Mouse (Mus musculus): ENCODE results near the gene Il10. TPM values are rescaled to one million over a fixed set of nuclear protein-coding genes. Genes with fewer than 3 reads are reported as not detected.
"Not testable (repeated sequence)": the region's sequence is repeated elsewhere in the genome, so short reads cannot be mapped to it uniquely, and the experiment has no call there.

Gene Il10
- polyA plus RNA-seq, 1 experiment from 2014 or later = not detected

DNA sequence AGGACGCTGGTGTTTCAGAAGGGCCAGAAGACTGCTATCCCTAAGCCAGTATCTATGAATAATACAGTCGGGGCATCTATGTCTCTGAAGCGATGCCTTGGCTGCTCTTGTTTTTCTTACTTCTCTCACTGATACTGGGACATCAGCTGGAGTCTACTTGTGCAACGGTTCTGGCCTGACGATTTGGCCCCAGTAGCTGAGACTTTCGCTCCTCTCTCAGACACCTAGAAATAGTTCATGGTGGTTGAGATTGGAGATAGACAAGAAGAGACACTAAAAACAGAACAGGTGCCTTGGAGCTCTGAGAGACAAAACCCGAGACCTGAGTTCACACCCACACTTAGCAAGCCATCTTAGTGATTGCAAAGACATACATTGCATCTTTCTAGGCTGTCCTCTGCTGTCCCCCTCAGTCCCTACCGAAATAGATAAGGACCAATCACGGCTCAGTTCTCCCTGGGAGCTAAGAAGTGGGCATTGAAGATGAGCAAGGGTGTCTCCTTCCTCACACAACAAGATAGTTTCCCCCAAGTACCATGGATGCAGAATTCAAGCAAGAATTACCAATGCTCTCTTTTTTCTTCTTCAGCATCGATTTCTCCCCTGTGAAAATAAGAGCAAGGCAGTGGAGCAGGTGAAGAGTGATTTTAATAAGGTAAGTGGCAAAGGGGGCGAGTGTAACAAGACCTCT, 2.4 kb downstream of the Il10 start:
- 70% methylated on average over 11 of the region's 11 CpGs for WGBS

DNA sequence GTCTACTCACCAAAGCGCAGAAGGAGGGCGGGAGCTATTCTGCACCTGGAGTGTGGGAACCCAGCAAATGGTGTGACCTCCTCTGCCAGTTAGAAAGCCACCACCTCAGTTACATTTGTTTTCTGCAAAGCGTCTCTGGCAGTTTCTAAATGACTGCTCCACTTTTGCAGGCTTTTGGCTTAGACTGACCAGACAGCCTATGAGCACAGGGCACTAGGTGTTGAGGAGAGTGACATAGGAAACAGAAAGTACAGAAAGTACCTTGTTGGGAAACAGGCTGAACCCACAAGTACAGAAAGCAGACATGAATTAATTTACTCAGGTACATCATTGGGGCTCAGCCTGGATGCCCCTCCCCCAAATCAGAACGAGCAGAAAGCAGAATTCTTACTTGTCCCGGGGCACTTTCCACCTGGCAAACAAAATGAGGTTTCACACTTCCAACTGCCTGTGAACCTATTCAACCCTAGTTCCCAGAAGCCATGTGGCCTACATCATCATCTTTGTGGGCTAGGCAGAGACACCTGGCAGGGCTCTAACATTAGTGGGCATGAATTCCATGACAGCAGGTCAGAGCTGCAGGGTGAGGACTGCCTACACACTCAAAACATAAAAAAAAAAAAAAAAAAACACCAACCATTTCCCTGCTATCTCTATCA, 3.1 kb downstream of the Il10 start:
- no peak overlapping the region for H3K4me3 ChIP-seq (replicated peaks)
- no peak overlapping the region for H3K9ac ChIP-seq
- H3K27ac ChIP-seq = no peak overlapping the region
- peaks cover 19% of the 10 kb centered on the region; the same call in 1 of the 2 replicates for H3K4me1 ChIP-seq
- 40% methylated on average over 5 of the region's 5 CpGs for WGBS
- no peak overlapping the region for H3K4me2 ChIP-seq
- 0 out of 2 replicates have a peak, but pooled peaks have one; percentile 19 for ATAC-seq (replicated peaks; ENCODE audit: low FRiP score)
- no peaks in the 10 kb centered on the region for H3K36me3 ChIP-seq
- no peaks in the 10 kb centered on the region for H3K9me3 ChIP-seq (replicated peaks)
- peaks cover 5% of the 10 kb centered on the region; the same call in 1 of the 2 replicates for H3K27me3 ChIP-seq

More for the DNA sequence above, 2.4 kb downstream of the Il10 start:
- Histone ChIP-seq H3K27me3 (peaks cover 5% of the 10 kb centered on the region; the same call in 1 of the 2 replicates), H3K27ac (no peak overlapping the region), H3K4me2 (no peak overlapping the region), H3K9ac (no peak overlapping the region), H3K9me3 (replicated peaks) (no peaks in the 10 kb centered on the region), H3K36me3 (no peaks in the 10 kb centered on the region), H3K4me3 (replicated peaks) (no peak overlapping the region), H3K4me1 (peaks cover 19% of the 10 kb centered on the region; the same call in 1 of the 2 replicates)
- ATAC-seq (replicated peaks; ENCODE audit: low FRiP score) = no peak

DNA sequence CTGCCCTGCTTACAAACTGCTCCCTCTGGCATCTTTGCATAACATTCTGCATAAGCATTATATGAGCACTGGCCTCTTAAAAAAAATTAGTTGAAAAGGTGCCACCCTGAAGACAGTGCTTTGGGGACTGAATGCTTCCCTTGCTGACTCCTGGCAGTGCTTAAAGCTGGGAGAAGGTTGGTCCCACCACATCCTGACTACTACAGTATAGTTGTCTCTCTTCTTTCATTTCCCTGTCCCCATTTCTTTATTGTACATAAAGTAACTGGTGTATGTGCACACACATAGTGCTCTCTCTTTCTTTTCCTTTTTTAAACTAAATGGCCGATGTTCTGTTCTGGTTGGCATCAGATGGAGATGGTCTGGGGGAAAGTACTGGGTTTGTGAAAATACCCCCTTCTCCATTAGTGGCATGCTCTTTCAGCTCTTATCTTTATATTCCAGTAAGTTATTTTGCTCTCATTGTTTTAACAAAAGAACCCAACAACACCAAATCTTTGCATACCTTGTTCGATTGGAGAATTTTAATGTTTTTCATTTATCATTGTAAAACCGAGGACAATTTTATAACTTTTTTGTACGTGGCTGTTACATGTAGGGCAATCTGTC, 3.7 kb downstream of the Il10 start:
- not testable (repeated sequence) for H3K36me3 ChIP-seq; H3K4me2 ChIP-seq; H3K4me3 ChIP-seq (replicated peaks); H3K9ac ChIP-seq; H3K27me3 ChIP-seq; H3K27ac ChIP-seq; ATAC-seq (replicated peaks; ENCODE audit: low FRiP score); H3K9me3 ChIP-seq (replicated peaks)
- H3K4me1 ChIP-seq = peaks cover 19% of the 10 kb centered on the region; the same call in 1 of the 2 replicates
- 79% methylated on average over 4 of the region's 4 CpGs for WGBS

DNA sequence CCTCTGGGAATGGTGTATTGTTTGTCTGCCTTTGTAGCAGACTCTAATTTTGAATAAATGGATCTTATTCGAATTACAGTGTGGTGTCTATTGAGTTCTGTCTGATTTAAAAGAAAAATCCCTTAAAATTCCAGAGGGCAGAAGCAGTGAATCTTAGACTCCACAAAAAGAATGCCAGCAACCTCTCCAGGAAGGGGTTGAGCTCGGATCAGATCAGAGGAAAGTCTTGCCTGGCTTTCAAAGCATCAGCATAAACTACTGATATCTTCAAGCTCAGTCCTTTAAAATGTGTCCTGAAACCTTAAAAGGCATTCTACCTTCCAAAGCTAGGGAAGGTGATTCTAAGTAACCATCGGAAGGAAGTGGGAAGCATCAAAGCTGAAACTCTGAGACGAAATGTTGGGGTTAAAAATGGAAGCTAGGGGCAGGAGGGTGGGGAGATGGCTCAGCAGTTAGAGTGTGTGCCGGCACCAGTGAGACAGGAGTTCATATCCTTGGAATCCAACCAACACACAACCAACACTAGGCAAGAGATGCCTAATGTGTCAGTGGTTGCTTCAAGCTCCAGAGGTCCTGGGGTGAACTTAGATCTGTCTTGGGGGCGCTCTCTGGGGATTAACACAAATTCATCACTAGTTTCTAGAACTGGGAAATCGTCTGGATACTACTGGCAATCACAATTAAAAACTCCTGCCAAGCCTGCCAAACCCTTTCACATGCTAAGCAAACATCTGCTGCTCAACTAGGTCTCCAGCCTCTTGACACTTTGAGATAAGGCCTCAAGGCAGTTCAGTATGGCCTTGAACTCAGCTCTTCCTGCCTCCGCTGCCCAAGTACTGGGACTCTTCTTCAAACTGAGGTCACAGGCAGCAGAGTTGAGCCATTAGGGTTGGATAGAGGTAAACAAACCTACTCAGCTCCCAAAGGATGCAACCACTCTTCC, 5.5 kb downstream of the Il10 start:
- Histone ChIP-seq H3K27ac (no peak overlapping the region), H3K9me3 (replicated peaks) (no peaks in the 10 kb centered on the region), H3K4me2 (no peak overlapping the region), H3K4me3 (replicated peaks) (no peak overlapping the region), H3K9ac (no peak overlapping the region), H3K27me3 (peaks cover 5% of the 10 kb centered on the region; the same call in 1 of the 2 replicates), H3K36me3 (no peaks in the 10 kb centered on the region), H3K4me1 (peaks cover 15% of the 10 kb centered on the region; the same call in 1 of the 2 replicates)
- ATAC-seq (replicated peaks; ENCODE audit: low FRiP score) = no peak
- 78% methylated on average over 8 of the region's 8 CpGs for WGBS

DNA sequence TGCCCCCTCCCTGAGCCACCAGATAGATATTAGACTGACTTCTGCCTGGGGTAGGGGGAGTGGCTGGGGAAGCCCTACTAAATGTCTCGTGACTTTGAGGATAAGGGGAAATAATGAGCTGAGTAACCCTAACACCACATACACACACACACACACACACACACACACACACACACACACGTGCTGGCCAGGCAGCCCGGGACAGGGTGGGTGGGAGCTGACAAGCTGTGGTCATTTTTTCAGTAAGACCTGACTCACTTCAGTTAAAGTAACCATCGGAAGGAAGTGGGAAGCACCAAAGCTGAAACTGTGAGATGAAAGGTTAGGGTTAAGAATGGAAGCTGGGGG, 6.2 kb downstream of the Il10 start:
- WGBS = 57% methylated on average over 4 of the region's 4 CpGs
- Histone ChIP-seq H3K27me3 (peaks cover 5% of the 10 kb centered on the region; the same call in 1 of the 2 replicates), H3K9ac (no peak overlapping the region), H3K36me3 (no peaks in the 10 kb centered on the region), H3K4me2 (no peak overlapping the region), H3K4me1 (peaks cover 9% of the 10 kb centered on the region; the same call in 1 of the 2 replicates), H3K4me3 (replicated peaks) (no peak overlapping the region), H3K27ac (no peak overlapping the region), H3K9me3 (replicated peaks) (no peaks in the 10 kb centered on the region)
- ATAC-seq (replicated peaks; ENCODE audit: low FRiP score) = no peak

DNA sequence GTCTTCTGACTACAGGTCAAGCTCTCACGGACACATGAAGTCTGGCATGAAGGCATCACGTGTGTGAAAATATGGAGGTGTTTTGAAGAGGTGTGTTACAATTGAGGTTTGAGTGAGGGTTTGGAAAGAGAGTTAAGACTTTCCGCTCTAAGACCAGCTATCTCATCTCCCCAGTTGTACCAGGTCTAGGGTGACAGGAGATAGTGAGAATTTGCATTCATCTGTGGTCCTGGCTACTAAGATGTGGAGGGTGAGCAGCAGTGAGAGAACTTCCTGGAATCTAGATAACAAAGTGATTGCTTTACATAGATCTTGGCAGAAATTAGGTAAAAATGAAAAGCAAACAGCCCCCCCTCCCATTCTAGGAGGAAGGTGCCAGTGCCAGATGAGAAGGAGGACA, 9.6 kb downstream of the Il10 start:
- WGBS = 90% methylated on average over 3 of the region's 3 CpGs
- ATAC-seq (replicated peaks; ENCODE audit: low FRiP score) = no peak
- no peak overlapping the region for H3K4me3 ChIP-seq (replicated peaks)

DNA sequence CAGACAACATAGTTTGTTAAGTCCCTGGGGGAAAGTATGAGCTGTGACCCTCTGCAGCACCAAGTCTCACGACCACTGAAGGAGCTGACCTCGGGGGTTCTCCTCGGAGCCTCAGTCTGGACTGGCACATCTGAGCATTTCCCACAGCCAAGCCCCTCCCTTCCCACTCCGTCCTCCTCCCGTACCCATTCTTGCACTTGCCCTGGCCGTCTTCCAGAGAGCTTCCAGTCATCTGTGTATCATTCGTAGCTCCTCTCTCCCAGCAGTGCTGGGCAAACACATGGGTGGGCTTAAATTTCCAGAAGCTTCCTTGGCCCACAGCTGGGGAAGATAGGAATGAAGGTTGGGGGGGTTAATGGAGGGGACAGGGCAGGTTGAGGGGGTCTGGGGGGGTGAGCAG, 10.6 kb downstream of the Il10 start:
- Histone ChIP-seq H3K27me3 (no peaks in the 10 kb centered on the region), H3K9me3 (replicated peaks) (no peaks in the 10 kb centered on the region), H3K4me2 (no peak overlapping the region), H3K4me3 (replicated peaks) (no peak overlapping the region), H3K9ac (no peak overlapping the region), H3K4me1 (no peaks in the 10 kb centered on the region), H3K27ac (no peak overlapping the region), H3K36me3 (no peaks in the 10 kb centered on the region)
- WGBS = 45% methylated on average over 7 of the region's 7 CpGs
- ATAC-seq (replicated peaks; ENCODE audit: low FRiP score) = no peak

More for the DNA sequence above, 9.6 kb downstream of the Il10 start:
- no peaks in the 10 kb centered on the region for H3K9me3 ChIP-seq (replicated peaks)
- no peaks in the 10 kb centered on the region for H3K27me3 ChIP-seq
- no peak overlapping the region for H3K27ac ChIP-seq
- H3K4me2 ChIP-seq = no peak overlapping the region
- no peaks in the 10 kb centered on the region for H3K36me3 ChIP-seq
- H3K4me1 ChIP-seq = no peaks in the 10 kb centered on the region
- no peak overlapping the region for H3K9ac ChIP-seq

DNA sequence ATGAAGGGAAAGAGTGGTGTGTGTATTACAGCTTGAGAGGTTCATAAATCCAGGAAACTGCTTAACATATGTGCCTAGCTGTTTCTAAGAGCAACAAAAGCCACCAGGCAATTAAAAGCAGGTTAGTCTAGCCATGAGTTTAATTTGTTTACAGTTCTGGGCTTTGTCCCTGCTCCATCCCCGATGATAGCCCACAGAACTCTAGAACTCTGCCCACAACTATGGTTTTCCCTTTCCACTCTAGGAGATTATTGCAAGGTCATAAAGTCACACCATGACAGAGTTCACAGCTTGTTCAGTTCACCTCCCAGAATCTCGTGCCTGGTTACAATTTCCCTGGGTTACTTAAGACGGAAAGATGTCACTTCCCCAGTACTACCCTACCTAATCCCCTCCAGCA, 11.6 kb downstream of the Il10 start:
- ATAC-seq (replicated peaks; ENCODE audit: low FRiP score) = no peak
- Histone ChIP-seq H3K36me3 (no peaks in the 10 kb centered on the region), H3K9ac (no peak overlapping the region), H3K27ac (no peak overlapping the region), H3K27me3 (no peaks in the 10 kb centered on the region), H3K4me2 (no peak overlapping the region), H3K4me3 (replicated peaks) (no peak overlapping the region), H3K4me1 (no peaks in the 10 kb centered on the region), H3K9me3 (replicated peaks) (no peaks in the 10 kb centered on the region)
- 15% methylated on average over 3 of the region's 3 CpGs for WGBS

DNA sequence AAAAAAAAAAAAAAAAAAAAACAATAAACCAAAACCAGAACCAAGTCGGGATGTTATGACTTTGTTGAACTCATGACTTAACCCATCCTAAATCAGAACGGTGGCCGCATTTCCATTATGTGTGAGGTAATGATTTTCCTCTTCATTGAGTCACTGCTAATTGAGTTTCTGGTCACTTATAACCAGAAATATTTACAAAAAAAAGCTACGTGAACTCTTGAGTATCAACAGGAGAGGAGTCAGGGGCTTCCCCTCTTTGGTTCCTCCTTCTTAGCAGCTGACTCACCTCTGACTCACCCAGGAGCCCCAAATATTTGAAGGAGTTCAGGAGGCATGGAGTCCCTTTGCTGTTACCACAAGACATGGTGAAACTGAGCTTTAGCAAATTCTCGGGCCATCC, 18.4 kb downstream of the Il10 start:
- Histone ChIP-seq H3K27ac (no peak overlapping the region), H3K36me3 (no peaks in the 10 kb centered on the region), H3K4me1 (no peaks in the 10 kb centered on the region), H3K4me3 (replicated peaks) (no peak overlapping the region), H3K4me2 (no peak overlapping the region), H3K9ac (no peak overlapping the region), H3K9me3 (replicated peaks) (no peaks in the 10 kb centered on the region), H3K27me3 (no peaks in the 10 kb centered on the region)
- 92% methylated on average over 5 of the region's 5 CpGs for WGBS
- ATAC-seq (replicated peaks; ENCODE audit: low FRiP score) = no peak

DNA sequence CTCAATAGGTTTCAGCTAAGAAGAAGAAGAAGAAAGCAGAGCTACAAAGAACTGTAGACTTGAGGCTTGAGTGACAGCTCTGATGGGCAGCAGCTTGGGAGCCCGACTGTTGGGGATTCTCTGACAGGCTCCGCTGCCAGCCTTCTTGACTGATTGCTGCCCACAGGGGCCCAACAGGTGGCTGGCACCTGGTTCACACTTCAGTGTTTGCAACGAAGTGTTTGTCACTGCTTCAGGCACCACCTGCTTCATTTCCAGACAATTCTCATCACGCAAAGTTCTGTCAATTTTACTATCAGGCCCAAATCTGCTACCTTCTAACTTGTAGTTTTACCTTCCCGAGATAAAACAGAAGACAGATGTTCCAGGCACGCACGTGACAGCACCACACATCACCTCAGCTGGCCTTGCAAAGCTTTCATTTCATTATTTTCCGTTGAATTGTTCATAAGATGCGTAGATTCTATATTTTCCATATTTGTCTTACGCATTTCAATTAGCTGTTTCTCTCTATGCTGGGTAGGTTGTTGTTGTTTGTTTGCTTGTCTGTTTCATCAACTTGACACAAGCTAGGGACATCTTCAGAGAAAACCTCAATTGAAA, 18.9 kb downstream of the Il10 start:
- no peak overlapping the region for H3K4me3 ChIP-seq (replicated peaks)
- no peak overlapping the region for H3K27ac ChIP-seq
- H3K36me3 ChIP-seq = no peaks in the 10 kb centered on the region
- H3K27me3 ChIP-seq = no peaks in the 10 kb centered on the region
- 90% methylated on average over 10 of the region's 10 CpGs for WGBS
- H3K4me2 ChIP-seq = no peak overlapping the region
- no peaks in the 10 kb centered on the region for H3K4me1 ChIP-seq
- H3K9me3 ChIP-seq (replicated peaks) = no peaks in the 10 kb centered on the region
- H3K9ac ChIP-seq = no peak overlapping the region
- no peak for ATAC-seq (replicated peaks; ENCODE audit: low FRiP score)

DNA sequence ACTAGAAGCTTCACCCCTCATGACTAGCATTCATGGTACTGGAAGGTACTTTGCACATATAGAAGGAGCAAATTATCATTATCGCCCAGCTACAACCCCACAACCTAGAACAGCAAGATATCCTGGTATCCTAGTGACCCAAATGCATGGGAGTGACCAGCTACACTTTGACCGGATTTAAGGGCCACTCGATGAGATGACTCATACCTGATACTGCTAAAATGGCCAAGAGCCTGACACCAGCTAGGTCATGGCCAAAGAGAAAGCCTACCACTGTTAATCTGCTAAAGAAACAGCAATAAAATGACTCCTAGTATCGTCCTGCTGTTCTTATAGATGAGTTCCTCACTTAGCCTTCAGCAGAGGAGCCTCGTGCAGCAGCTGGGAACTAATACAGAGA, 19.8 kb downstream of the Il10 start:
- Histone ChIP-seq H3K4me1 (no peaks in the 10 kb centered on the region), H3K36me3 (no peaks in the 10 kb centered on the region), H3K27me3 (no peaks in the 10 kb centered on the region), H3K4me2 (no peak overlapping the region), H3K9me3 (replicated peaks) (no peaks in the 10 kb centered on the region), H3K27ac (no peak overlapping the region), H3K4me3 (replicated peaks) (no peak overlapping the region), H3K9ac (no peak overlapping the region)
- no peak for ATAC-seq (replicated peaks; ENCODE audit: low FRiP score)
- WGBS = 90% methylated on average over 5 of the region's 5 CpGs

All from kidney, embryonic 15.5 days (tissue).